Mouse (Mus musculus) embryonic facial prominence, embryonic 13.5 days (tissue): ENCODE data around the gene Fzd2. TPM values are rescaled to one million over a fixed set of nuclear protein-coding genes. Genes with fewer than 3 reads are reported as not detected.
"Not testable (repeated sequence)": the region's sequence is repeated elsewhere in the genome, so short reads cannot be mapped to it uniquely, and the experiment has no call there.

Experiments
- ATAC-seq: fragments of 200-750 bp; cut with Nextera tagmentation; 2 replicates; pipeline ENCODE4 v1.8.0; 2017; ENCODE audit warnings: low read depth; ENCODE audit not compliant: insufficient number of reproducible peaks, insufficient read depth, low FRiP score, low TSS enrichment
- H3K27ac ChIP-seq: fragments of 300-500 bp; sonication (generic); 2 replicates; pipeline ENCODE4 v1.5.1; 2015; ENCODE audit warnings: moderate library complexity, mild to moderate bottlenecking, inconsistent platforms
- H3K27me3 ChIP-seq: fragments of 300-500 bp; sonication (generic); 2 replicates; pipeline ENCODE4 v1.6.1; 2015; ENCODE audit warnings: mild to moderate bottlenecking, inconsistent platforms
- H3K36me3 ChIP-seq: fragments of 300-500 bp; sonication (generic); 2 replicates; pipeline ENCODE4 v1.6.1; 2015; ENCODE audit warnings: mild to moderate bottlenecking, inconsistent platforms
- H3K4me1 ChIP-seq: fragments of 300-500 bp; sonication (generic); 2 replicates; pipeline ENCODE4 v1.6.1; 2015; ENCODE audit warnings: inconsistent platforms
- H3K4me2 ChIP-seq: fragments of 300-500 bp; sonication (generic); 2 replicates; pipeline ENCODE4 v1.6.1; 2015; ENCODE audit warnings: moderate library complexity, mild to moderate bottlenecking, inconsistent platforms
- H3K4me3 ChIP-seq: fragments of 300-500 bp; sonication (generic); 2 replicates; pipeline ENCODE4 v1.5.1; 2015; ENCODE audit warnings: mild to moderate bottlenecking, inconsistent platforms
- H3K9ac ChIP-seq: fragments of 300-500 bp; sonication (generic); 2 replicates; pipeline ENCODE4 v1.6.1; 2015; ENCODE audit warnings: mild to moderate bottlenecking, inconsistent platforms
- H3K9me3 ChIP-seq: fragments of 300-500 bp; sonication (generic); 2 replicates; pipeline ENCODE4 v1.6.1; 2016; ENCODE audit warnings: inconsistent platforms
- WGBS: fragments of 180-500 bp; shearing (Covaris S2); methylation state at CpG from one replicate; pipeline ENCODE4 v1.1.7; 2015; ENCODE audit warnings: mixed read lengths; 5-methylcytosine and 5-hydroxymethylcytosine counted together
- polyA plus RNA-seq: library from polyadenylated mRNA; unstranded; fragments of >200 nt; fragmentation: Nextera tagmentation; extraction: Ambion mirVana; gene quantifications from 2 replicates; pipeline ENCODE4 v1.2.1, GENCODE M21; 2015

Gene Fzd2
- polyA plus RNA-seq = 63.0 and 67.8 TPM in 2 replicates

DNA sequence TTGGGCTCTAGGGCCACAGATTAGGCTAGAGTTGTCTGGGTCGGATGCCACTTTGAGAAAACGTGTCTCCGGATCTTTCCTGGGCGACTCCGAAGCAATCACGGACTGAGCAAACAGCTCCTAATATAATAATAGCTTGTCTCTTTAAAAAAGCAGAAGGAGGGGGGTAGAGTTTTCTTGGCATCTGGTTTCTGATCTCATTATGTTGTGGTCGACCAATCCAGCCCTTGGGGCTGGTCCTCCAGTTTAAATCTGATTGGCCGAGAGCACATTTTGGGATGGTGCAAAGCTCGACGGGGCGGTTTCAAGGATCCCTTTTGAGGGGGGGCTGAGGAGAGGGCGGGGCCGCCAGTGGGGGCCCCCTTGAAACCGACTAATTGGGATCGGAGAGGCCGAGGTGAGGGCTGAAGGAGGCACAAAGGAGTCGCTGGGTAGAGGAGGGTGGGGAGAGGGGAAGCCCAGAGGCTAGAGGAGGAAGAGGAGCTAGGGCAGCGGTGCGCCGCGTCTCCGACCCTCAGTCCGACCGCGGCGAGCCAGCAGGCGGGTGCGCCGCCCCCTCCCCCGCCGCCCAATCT is at the start of gene Fzd2:
Fzd2 (plus strand) TSS at position 387 of the 575 bp plus-strand sequence.
- Histone ChIP-seq H3K4me2 (peak within 1 kb of the TSS; percentile 78), H3K4me1 (peaks cover 28% of the 10 kb centered on the region), H3K9ac (peak within 1 kb of the TSS; percentile 100), H3K9me3 (no peaks in the 10 kb centered on the region), H3K27me3 (no peaks in the 10 kb centered on the region), H3K36me3 (peaks cover 17% of the 10 kb centered on the region), H3K27ac (peak within 1 kb of the TSS; percentile 100), H3K4me3 (peak within 1 kb of the TSS; percentile 95)
- 0% methylated on average over 31 of the region's 31 CpGs for WGBS
- peak; percentile 93 for ATAC-seq

DNA sequence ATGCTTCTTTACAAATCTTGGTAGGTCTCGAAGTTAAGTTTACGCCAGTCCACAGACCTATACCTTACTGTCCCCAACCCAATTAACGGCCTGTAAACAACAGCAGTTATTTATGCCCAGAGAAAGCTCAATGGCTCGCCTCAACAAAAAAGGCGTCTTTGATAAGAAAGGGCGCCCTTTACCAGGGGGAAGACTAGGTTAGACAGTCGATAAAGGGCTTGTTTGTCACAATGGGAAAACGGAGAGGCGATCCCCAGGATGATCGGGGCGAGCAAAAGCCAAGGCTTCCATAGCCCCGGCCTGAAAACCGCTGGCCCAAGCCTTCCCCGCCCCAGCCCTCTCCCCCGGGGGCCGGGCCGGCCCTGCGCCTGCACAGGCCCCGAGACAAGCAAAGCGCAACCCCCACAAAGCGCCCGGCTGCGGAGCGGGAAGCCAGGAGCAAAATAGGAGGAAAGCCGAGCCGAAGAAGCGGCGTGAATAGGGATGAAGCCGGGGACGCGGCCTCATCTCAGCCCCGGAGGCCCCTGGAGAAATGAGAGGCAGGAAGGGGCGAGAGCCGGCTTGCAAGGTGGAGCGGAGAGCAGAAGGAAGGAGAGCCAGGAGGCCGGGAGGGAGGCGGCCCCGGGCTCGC is 48.7 kb upstream of the Fzd2 start:
- H3K27ac ChIP-seq = peak overlapping the region; percentile 94

DNA sequence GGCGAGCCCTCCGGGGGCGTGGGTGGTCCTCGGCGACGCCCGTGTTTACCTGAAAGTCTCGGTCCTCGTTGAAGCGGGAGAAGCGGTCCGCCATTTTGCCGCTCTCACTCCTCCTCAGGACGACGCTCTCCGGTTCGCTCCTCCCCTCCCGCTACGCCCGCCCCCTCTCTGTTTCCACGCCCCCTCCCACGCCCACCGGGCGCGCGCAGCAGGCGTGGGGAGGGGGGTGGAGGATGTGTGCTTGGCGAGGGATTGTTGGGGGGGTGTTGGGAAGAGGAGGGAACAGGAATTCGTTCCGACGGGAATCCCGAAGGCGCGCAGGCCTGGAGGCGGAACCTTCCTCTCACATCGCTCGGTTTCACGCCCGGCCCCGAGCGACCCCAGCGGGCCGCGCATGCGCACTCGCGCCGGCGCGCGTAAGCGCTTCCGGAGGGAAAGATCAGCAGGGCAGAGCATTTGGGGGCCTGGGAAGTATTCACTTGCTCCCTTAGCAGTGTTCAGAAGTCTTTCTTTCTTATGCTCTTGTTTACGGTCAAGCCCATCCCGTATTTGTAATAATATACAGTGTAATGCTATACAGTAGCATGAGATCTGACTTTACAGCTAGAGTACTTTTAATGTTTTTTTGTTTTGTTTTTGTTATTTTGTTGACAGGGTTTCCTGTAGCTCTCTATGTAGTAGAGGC is 48.0 kb upstream of the Fzd2 start, which contains the start of gene Gpatch8:
Gpatch8 (minus strand) TSS at position 362 of the 685 bp plus-strand sequence.
- Histone ChIP-seq H3K4me3 (peak within 1 kb of the TSS; percentile 100), H3K27me3 (no peaks in the 10 kb centered on the region), H3K36me3 (peaks cover 5% of the 10 kb centered on the region; the same call in 1 of the 2 replicates), H3K4me1 (peaks cover 28% of the 10 kb centered on the region), H3K27ac (peak within 1 kb of the TSS; percentile 94), H3K4me2 (peak within 1 kb of the TSS; percentile 64), H3K9me3 (no peaks in the 10 kb centered on the region), H3K9ac (peak within 1 kb of the TSS; percentile 99)
- ATAC-seq = peak; percentile 97
- under 1% methylated on average over 48 of the region's 55 CpGs for WGBS

More for the DNA sequence above, 48.7 kb upstream of the Fzd2 start:
- under 1% methylated on average over 39 of the region's 39 CpGs for WGBS
- ATAC-seq = no peak; the same call in 1 of the 2 replicates
- Histone ChIP-seq H3K9ac (peak overlapping the region; percentile 99), H3K27me3 (no peaks in the 10 kb centered on the region), H3K4me3 (peak overlapping the region; percentile 100), H3K36me3 (peaks cover 9% of the 10 kb centered on the region; the same call in 1 of the 2 replicates), H3K9me3 (no peaks in the 10 kb centered on the region), H3K4me1 (peaks cover 30% of the 10 kb centered on the region), H3K4me2 (peak overlapping the region; percentile 64)

DNA sequence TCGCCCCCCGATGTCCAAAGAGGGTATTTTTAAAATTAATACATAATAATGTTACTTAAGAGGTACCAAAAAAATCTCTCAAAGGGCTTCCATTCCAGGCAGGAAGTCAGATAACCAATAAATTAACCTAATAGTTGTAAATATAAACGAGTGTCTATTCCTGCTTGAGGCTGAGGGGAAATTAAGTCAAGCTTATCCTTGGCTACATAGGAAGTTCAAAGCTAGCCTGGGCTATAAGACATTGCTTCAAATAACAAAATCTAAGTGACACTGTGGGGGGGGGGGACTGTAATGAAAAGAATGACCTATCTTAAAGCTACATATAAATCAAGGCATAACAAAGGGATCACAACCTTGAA is 47.5 kb upstream of the Fzd2 start:
- Histone ChIP-seq H3K27me3 (no peaks in the 10 kb centered on the region), H3K9me3 (no peaks in the 10 kb centered on the region), H3K27ac (peak overlapping the region; percentile 94; the same call in 1 of the 2 replicates), H3K4me1 (peaks cover 24% of the 10 kb centered on the region), H3K9ac (no peak overlapping the region), H3K4me3 (peak overlapping the region; percentile 100), H3K36me3 (peaks cover 1% of the 10 kb centered on the region; the same call in 1 of the 2 replicates), H3K4me2 (peak overlapping the region; percentile 64)
- WGBS = 15% methylated on average over 3 of the region's 3 CpGs
- ATAC-seq = no peak

DNA sequence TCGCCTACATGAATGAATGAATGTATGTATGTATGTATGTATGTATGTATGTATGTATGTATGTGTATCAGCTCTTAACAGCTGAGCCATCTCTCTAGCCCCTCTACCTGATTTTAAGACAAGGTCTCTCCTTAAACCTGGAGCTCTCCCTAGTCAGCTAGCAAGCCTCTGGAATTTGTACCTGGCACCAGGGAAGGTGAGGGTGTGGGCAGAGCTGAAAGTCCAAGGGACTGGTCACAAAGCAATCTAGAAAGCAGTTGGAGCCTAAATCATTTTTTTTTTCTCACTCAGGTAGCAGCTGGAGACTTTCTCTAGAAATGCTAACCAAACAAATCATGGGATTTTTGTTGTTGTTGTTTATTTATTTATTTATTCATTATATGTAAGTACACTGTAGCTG is 46.8 kb upstream of the Fzd2 start:
- Histone ChIP-seq H3K27ac (no peak overlapping the region), H3K9me3 (no peaks in the 10 kb centered on the region), H3K9ac (no peak overlapping the region), H3K27me3 (no peaks in the 10 kb centered on the region), H3K4me3 (no peak overlapping the region), H3K4me2 (no peak overlapping the region), H3K4me1 (peaks cover 20% of the 10 kb centered on the region), H3K36me3 (no peaks in the 10 kb centered on the region)
- WGBS = 94% methylated on average over 1 of the region's 1 CpGs
- ATAC-seq = no peak

DNA sequence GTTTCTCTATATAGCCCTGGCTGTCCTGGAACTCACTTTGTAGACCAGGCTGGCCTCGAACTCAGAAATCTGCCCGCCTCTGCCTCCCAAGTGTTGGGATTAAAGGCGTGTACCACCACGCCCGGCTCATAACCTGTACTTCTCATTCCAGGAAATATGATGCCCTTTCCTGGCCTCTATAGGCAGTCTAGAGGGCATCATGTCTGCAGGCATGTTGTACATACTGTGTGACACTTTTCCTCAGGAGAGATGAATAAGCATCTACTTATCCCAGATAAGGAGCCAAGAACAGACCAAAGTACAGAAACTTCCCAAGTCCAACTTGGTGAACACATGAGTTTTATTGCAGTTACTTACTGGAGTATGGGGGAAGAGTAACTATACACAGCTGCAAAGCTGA is 45.5 kb upstream of the Fzd2 start:
- H3K9ac ChIP-seq = no peak overlapping the region
- H3K4me1 ChIP-seq = peaks cover 16% of the 10 kb centered on the region
- no peak overlapping the region for H3K4me2 ChIP-seq
- H3K36me3 ChIP-seq = no peaks in the 10 kb centered on the region
- H3K4me3 ChIP-seq = no peak overlapping the region
- H3K9me3 ChIP-seq = no peaks in the 10 kb centered on the region
- WGBS = 88% methylated on average over 5 of the region's 5 CpGs
- H3K27me3 ChIP-seq = no peaks in the 10 kb centered on the region
- H3K27ac ChIP-seq = no peak overlapping the region
- ATAC-seq = no peak

DNA sequence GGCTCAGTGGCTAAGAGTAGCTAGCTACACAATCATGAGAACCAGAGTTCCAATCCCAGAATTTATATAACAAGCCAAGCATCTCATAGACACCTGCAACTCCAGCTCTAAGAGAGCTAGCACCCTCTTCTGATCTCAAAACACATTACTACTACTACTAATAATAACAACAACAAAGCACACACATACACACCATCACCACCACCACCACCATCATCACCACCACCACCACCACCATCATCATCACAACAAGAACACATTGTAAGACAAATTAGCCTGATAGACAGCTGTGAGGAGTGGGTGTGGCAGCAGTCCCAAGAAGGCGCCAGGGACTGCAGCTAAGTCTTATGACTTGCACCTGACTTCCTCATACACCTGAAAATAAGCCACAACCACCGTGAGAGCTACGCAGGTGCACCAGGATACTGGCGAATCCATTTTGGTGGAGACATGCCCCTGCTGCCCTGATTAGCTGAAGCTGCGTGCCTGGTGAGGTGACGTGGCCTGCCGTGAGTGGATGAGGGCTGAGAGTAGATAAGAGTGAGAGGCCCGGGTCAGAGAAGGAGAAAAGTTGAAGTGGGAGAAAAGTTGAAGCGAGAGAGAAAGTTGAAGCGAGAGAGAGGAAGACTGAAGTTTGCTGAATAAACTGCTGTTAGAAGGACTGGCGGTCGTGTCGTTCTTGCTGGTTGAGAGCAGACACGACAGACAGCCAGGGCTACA is 39.1 kb upstream of the Fzd2 start:
- H3K4me1 ChIP-seq, ATAC-seq, H3K27ac ChIP-seq, H3K27me3 ChIP-seq, H3K9me3 ChIP-seq, H3K9ac ChIP-seq, H3K4me2 ChIP-seq, H3K4me3 ChIP-seq, H3K36me3 ChIP-seq: not testable (repeated sequence)
- 86% methylated on average over 14 of the region's 14 CpGs for WGBS

DNA sequence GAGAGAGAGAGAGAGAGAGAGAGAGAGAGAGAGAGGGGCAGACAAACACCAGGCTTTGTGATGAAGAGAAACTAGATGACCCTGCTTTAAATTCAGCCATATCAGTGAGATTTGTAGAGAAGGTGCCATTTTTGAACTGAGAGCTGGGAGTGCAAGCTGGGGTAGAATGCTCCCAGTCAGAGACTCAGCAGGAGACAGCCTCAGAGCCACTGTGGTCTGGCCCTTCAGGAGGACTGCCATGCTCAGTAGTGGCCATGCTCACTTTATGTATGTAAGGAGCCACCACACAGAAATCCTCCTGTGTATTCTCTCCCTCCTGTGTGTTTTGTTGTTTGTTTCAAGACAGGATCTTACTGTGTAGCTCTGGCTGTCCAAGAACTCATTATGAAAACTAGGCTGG is 38.5 kb upstream of the Fzd2 start:
- Histone ChIP-seq H3K36me3 (no peaks in the 10 kb centered on the region), H3K4me1 (no peaks in the 10 kb centered on the region), H3K9ac (no peak overlapping the region; the same call in 1 of the 2 replicates), H3K4me2 (no peak overlapping the region), H3K27ac (no peak overlapping the region), H3K9me3 (no peaks in the 10 kb centered on the region), H3K27me3 (no peaks in the 10 kb centered on the region), H3K4me3 (no peak overlapping the region)
- no peak for ATAC-seq

DNA sequence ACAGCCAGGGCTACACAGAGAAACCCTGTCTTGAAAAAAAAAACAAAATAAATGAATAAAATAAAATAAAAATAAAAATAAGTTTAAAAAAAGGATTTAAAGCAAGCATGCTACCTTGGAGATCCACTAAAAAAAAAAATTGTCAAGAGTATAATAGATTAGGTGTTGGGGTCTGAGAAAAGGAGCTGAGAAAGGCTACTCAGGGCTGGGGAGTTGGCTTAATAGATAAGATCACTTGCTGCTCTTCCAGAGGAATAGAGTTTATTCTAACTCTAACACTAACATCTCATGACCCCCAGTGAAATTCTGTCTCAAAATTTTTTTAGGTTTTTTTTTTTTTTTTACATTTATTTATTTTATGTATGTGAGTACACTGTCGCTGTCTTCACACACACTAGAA is 37.9 kb upstream of the Fzd2 start:
- WGBS = 91% methylated on average over 1 of the region's 1 CpGs
- Histone ChIP-seq H3K4me1 (no peaks in the 10 kb centered on the region), H3K9ac (no peak overlapping the region), H3K9me3 (no peaks in the 10 kb centered on the region), H3K27ac (no peak overlapping the region), H3K36me3 (no peaks in the 10 kb centered on the region), H3K4me2 (no peak overlapping the region), H3K27me3 (no peaks in the 10 kb centered on the region), H3K4me3 (no peak overlapping the region)
- no peak for ATAC-seq

DNA sequence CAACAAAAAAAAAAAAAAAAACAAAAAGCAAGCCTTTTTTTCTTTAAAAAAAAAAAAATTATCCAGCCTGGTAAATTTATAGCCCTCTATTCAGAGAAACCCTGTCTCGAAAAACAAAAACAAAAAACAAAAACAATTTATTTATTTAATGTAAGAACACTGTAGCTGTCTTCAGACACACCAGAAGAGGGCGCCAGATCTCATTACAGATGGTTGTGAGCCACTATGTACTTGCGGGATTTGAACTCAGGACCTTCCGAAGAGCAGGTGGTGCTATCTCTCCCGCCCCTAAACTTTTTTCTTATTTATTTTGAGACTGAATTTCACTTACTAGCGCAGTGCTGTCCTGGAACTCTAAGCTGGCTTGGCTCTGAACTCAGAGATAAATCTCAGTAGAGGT is 37.0 kb upstream of the Fzd2 start:
- no peaks in the 10 kb centered on the region for H3K9me3 ChIP-seq
- H3K4me3 ChIP-seq = no peak overlapping the region
- H3K36me3 ChIP-seq = no peaks in the 10 kb centered on the region
- no peaks in the 10 kb centered on the region for H3K27me3 ChIP-seq
- H3K4me2 ChIP-seq = no peak overlapping the region
- H3K4me1 ChIP-seq = no peaks in the 10 kb centered on the region
- ATAC-seq = no peak
- H3K27ac ChIP-seq = no peak overlapping the region
- WGBS = 87% methylated on average over 6 of the region's 6 CpGs
- no peak overlapping the region for H3K9ac ChIP-seq

DNA sequence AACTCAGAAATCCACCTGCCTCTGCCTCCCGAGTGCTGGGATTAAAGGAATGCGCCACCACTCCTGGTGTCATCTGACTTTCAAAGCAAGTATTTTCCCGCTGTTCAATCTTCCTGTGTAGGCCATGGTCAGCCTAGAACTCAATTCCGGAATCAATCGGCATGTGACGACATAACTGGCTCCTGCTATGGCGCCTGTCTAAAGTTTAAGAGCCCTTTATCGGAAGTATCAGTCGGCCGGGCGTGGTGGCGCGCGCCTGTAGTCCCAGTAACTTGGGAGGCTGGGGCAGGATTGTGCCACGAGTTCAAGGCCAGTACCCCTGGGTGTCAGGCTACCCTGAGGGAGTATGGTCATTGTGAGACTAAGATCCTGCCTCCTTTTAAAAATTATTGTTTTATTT is 36.5 kb upstream of the Fzd2 start:
- no peak for ATAC-seq
- H3K27ac ChIP-seq = no peak overlapping the region
- H3K9me3 ChIP-seq = no peaks in the 10 kb centered on the region
- H3K4me3 ChIP-seq = no peak overlapping the region
- H3K4me1 ChIP-seq = no peaks in the 10 kb centered on the region
- H3K27me3 ChIP-seq = no peaks in the 10 kb centered on the region
- H3K4me2 ChIP-seq = no peak overlapping the region
- WGBS = 94% methylated on average over 15 of the region's 15 CpGs
- H3K9ac ChIP-seq = no peak overlapping the region
- H3K36me3 ChIP-seq = no peaks in the 10 kb centered on the region
